Mouse (Mus musculus) C2C12 (cell line): ENCODE data around the gene Ube2n. TPM values are rescaled to one million over a fixed set of nuclear protein-coding genes. Genes with fewer than 3 reads are reported as not detected.

Experiments used
- H3K27me3 ChIP-seq: one replicate; pipeline ENCODE4 v1.6.1; 2011; ENCODE audit not compliant: control insufficient read depth, insufficient read depth, insufficient read length
- H3K36me3 ChIP-seq: one replicate; pipeline ENCODE4 v1.6.1; 2011; ENCODE audit not compliant: control insufficient read depth, insufficient read depth
- H3K4me3 ChIP-seq: one replicate; pipeline ENCODE4 v1.5.1; 2011; ENCODE audit warnings: mild to moderate bottlenecking, control low read depth; ENCODE audit not compliant: poor library complexity, insufficient read depth, severe bottlenecking
- H3K79me2 ChIP-seq: one replicate; pipeline ENCODE4 v1.6.1; 2011; ENCODE audit not compliant: control insufficient read depth, insufficient read depth
- H3K79me3 ChIP-seq: one replicate; pipeline ENCODE4 v1.6.1; 2011; ENCODE audit warnings: low read depth, control low read depth
- H3ac ChIP-seq: one replicate; pipeline ENCODE3; 2011; ENCODE audit warnings: low read depth; ENCODE audit not compliant: control insufficient read depth, insufficient read length
- CEBPB ChIP-seq: IDR thresholded peaks from one replicate; pipeline ENCODE4 v1.6.1; 2011; ENCODE audit warnings: low read depth, mild to moderate bottlenecking, control low read depth, moderate library complexity
- CTCF ChIP-seq: IDR thresholded peaks from one replicate; pipeline ENCODE4 v1.5.1; 2011; ENCODE audit not compliant: control insufficient read depth, insufficient read depth, insufficient read length
- FOSL1 ChIP-seq: IDR thresholded peaks from one replicate; pipeline ENCODE4 v1.8.0; 2011; ENCODE audit warnings: mild to moderate bottlenecking, low read length; ENCODE audit not compliant: poor library complexity, insufficient read depth, severe bottlenecking
- MAX ChIP-seq: IDR thresholded peaks from one replicate; pipeline ENCODE4 v1.6.1; 2011; ENCODE audit warnings: mild to moderate bottlenecking, control low read depth
- MYOD1 ChIP-seq: IDR thresholded peaks from one replicate; pipeline ENCODE4 v1.6.1; 2011; ENCODE audit warnings: low read depth; ENCODE audit not compliant: control insufficient read depth, insufficient read length
- MYOG ChIP-seq: IDR thresholded peaks from one replicate; pipeline ENCODE4 v1.6.1; 2011; ENCODE audit not compliant: control insufficient read depth, insufficient read length; ENCODE audit errors: extremely low read depth
- USF1 ChIP-seq: IDR thresholded peaks from one replicate; pipeline ENCODE4 v1.6.1; 2011; ENCODE audit warnings: low read depth, mild to moderate bottlenecking, control low read depth, moderate library complexity
- polyA plus RNA-seq: library from polyadenylated mRNA; unstranded; fragments of >200 nt; fragmentation: generic; extraction: Trizol; gene quantifications from one replicate; pipeline ENCODE4 v1.2.1, GENCODE M21; 2012; ENCODE audit warnings: missing spikeins

Gene Ube2n
- polyA plus RNA-seq, 1 experiment, result 168 TPM

DNA sequence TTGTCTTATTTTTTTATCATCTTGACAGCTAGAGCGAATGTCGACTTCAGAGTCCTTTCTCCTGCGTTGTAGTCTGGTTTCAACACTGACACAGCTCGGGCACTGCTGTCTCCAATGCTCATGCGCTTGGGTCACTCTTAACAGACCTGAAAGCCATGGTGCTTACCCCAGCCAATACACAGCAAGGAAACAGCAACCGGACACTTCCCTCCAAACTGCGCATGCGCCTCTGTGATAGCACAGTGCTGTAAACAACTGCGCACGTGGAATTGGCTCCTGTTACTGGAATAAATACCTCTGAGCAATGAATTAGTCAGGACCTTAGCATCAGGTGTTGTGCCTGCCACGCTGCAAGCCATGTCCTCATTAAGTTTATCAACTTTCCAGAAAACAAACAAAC lies 37.4 kb upstream of the Ube2n start:
- no peak for TF ChIP-seq MYOG
- TF ChIP-seq CTCF, result no peak
- no peak for TF ChIP-seq FOSL1
- TF ChIP-seq USF1, result no peak
- no peak for TF ChIP-seq MYOD1
- TF ChIP-seq MAX, result no peak
- TF ChIP-seq CEBPB, result no peak
- Histone ChIP-seq H3K27me3 (no peaks in the 10 kb centered on the region), H3K79me3 (no peaks in the 10 kb centered on the region), H3K79me2 (no peaks in the 10 kb centered on the region), H3K36me3 (peaks cover 21% of the 10 kb centered on the region), H3ac (no peak overlapping the region), H3K4me3 (no peak overlapping the region)

GRCm38 (mm10) chr10:95489653-95490052 lies 25.3 kb upstream of the Ube2n start:
- Histone ChIP-seq H3K4me3 (no peak overlapping the region), H3K36me3 (peaks cover 96% of the 10 kb centered on the region), H3K79me2 (no peaks in the 10 kb centered on the region), H3ac (no peak overlapping the region), H3K79me3 (peaks cover 2% of the 10 kb centered on the region), H3K27me3 (no peaks in the 10 kb centered on the region)
- TF ChIP-seq USF1 (no peak), CTCF (peak; percentile 30)

GRCm38 (mm10) chr10:95494268-95494667 lies 20.7 kb upstream of the Ube2n start:
- Histone ChIP-seq H3K36me3 (peaks cover 89% of the 10 kb centered on the region), H3K79me3 (peaks cover 6% of the 10 kb centered on the region), H3ac (no peak overlapping the region), H3K4me3 (no peak overlapping the region), H3K27me3 (no peaks in the 10 kb centered on the region), H3K79me2 (peaks cover 19% of the 10 kb centered on the region)
- TF ChIP-seq CTCF (no peak), FOSL1 (no peak), CEBPB (no peak), MYOG (no peak), MYOD1 (no peak), USF1 (no peak), MAX (no peak)

GRCm38 (mm10) chr10:95501033-95501432 lies 13.9 kb upstream of the Ube2n start:
- peaks cover 13% of the 10 kb centered on the region for H3K79me3 ChIP-seq
- peak overlapping the region; percentile 88 for H3K4me3 ChIP-seq
- peaks cover 24% of the 10 kb centered on the region for H3K36me3 ChIP-seq
- no peak for TF ChIP-seq CTCF
- no peak for TF ChIP-seq CEBPB
- no peak for TF ChIP-seq MAX
- no peak for TF ChIP-seq MYOG
- TF ChIP-seq FOSL1, result no peak
- H3ac ChIP-seq, result peak overlapping the region; percentile 79
- H3K79me2 ChIP-seq, result peaks cover 36% of the 10 kb centered on the region
- no peaks in the 10 kb centered on the region for H3K27me3 ChIP-seq

GRCm38 (mm10) chr10:95501463-95502081 lies 13.4 kb upstream of the Ube2n start, which contains the start of gene Mrpl42:
TSS of gene Mrpl42 (minus strand) at chr10:95501940.
- Histone ChIP-seq H3K27me3 (no peaks in the 10 kb centered on the region), H3K4me3 (peak within 1 kb of the TSS; percentile 88), H3K36me3 (peaks cover 18% of the 10 kb centered on the region), H3K79me3 (peaks cover 13% of the 10 kb centered on the region), H3ac (peak within 1 kb of the TSS; percentile 79), H3K79me2 (peaks cover 35% of the 10 kb centered on the region)
- no peak for TF ChIP-seq MYOG
- no peak for TF ChIP-seq MAX
- no peak for TF ChIP-seq FOSL1

GRCm38 (mm10) chr10:95503443-95504235 lies 11.3 kb upstream of the Ube2n start:
- no peak for TF ChIP-seq MYOG
- TF ChIP-seq MYOD1, result no peak
- no peak for TF ChIP-seq CEBPB
- no peak for TF ChIP-seq CTCF
- TF ChIP-seq FOSL1, result no peak
- no peak for TF ChIP-seq USF1
- TF ChIP-seq MAX, result no peak
- no peaks in the 10 kb centered on the region for H3K27me3 ChIP-seq
- no peak overlapping the region for H3K4me3 ChIP-seq
- peaks cover 5% of the 10 kb centered on the region for H3K36me3 ChIP-seq
- H3K79me2 ChIP-seq, result peaks cover 30% of the 10 kb centered on the region
- peaks cover 10% of the 10 kb centered on the region for H3K79me3 ChIP-seq
- H3ac ChIP-seq, result no peak overlapping the region
